Mouse (Mus musculus): Measurements from ENCODE around the gene Scarb2. TPM values are rescaled to one million over a fixed set of nuclear protein-coding genes. Genes with fewer than 3 reads are reported as not detected.

The Scarb2 gene
- polyA plus RNA-seq, 1 experiment from 2014 or later = 17.6 TPM

- Histone ChIP-seq H3K4me3 (ENCODE audit: low read depth, low read length) (no peak overlapping the region), H3K27ac (ENCODE audit: low read depth, low read length) (no peak overlapping the region), H3K9ac (replicated peaks; ENCODE audit: low read depth, low read length) (no peak overlapping the region), H3K4me1 (ENCODE audit: control insufficient read depth, insufficient read depth, low read length) (no peaks in the 10 kb centered on the region), H3K4me2 (ENCODE audit: low read depth, low read length) (no peak overlapping the region), H3K27me3 (ENCODE audit: control insufficient read depth, insufficient read depth, low read length) (no peaks in the 10 kb centered on the region), H3K36me3 (ENCODE audit: control insufficient read depth, insufficient read depth, low read length) (peaks cover 11% of the 10 kb centered on the region), H3K9me3 (ENCODE audit: control insufficient read depth, low read length) (no peaks in the 10 kb centered on the region)
- ATAC-seq (ENCODE audit: low read depth) = no peak
- WGBS = 92% methylated on average over 5 of the region's 5 CpGs
Measured at GRCm38 (mm10) chr5:92410486-92410885, 96.1 kb downstream of the Scarb2 start.

DNA sequence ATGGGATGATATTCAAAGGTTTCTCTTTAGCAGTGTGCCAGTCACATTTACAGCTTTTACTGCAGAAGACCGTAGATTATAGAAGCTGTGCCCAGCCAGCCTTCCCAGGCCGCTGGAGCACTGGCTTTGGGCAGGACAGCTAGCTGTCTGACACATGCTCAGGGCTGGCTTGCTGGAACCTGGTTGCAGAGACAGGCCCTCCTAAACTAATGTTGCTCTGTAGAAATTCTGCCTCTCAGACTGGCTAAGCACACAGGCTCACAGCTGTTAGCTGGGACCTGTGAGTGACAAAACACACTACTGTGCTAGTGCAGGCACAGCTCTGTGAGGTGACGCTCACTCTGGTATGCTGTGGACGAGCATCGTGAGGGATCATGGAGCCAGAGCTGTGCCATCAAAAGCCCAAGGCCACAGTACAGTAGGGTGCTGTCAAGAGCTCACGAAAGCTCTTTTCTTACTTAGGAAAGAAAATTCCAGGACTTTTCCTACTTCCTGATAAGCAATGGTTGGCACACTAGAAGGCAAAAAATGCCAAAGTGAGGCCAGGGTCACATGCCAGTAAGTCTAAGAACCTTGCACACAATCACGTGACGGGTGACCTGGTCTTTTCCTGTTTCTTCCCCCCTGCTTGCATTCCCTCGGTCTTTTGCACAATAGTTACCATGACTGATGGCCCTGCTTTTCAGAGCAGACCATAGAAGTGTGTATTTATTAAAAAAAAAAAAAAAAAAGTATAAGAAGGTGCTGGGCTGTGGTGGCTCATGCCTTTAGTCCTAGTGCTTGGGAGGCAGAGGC lies 97.1 kb downstream of the Scarb2 start:
- ATAC-seq (ENCODE audit: low read depth) = no peak
- 84% methylated on average over 9 of the region's 9 CpGs for WGBS
- Histone ChIP-seq H3K4me3 (ENCODE audit: low read depth, low read length) (no peak overlapping the region), H3K9me3 (ENCODE audit: control insufficient read depth, low read length) (no peaks in the 10 kb centered on the region), H3K27ac (ENCODE audit: low read depth, low read length) (no peak overlapping the region), H3K27me3 (ENCODE audit: control insufficient read depth, insufficient read depth, low read length) (no peaks in the 10 kb centered on the region), H3K9ac (replicated peaks; ENCODE audit: low read depth, low read length) (no peak overlapping the region), H3K4me2 (ENCODE audit: low read depth, low read length) (no peak overlapping the region), H3K4me1 (ENCODE audit: control insufficient read depth, insufficient read depth, low read length) (no peaks in the 10 kb centered on the region), H3K36me3 (ENCODE audit: control insufficient read depth, insufficient read depth, low read length) (peaks cover 6% of the 10 kb centered on the region; the same call in 1 of the 2 replicates)

DNA sequence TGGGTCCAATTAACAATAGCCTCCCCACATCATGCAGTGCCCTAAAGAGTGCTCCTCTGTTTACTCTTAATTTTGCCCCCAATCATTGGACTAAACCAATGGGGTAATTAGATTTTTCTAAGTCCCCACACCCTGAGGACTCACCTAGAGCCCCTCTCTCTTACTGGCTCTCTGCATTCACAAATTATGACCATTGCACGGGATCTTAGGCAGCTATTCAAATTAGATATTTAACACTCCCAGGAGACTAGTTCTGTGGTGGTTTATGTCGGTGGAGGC lies 102.3 kb downstream of the Scarb2 start:
- Histone ChIP-seq H3K9ac (replicated peaks; ENCODE audit: low read depth, low read length) (no peak overlapping the region), H3K9me3 (ENCODE audit: control insufficient read depth, low read length) (no peaks in the 10 kb centered on the region), H3K4me3 (ENCODE audit: low read depth, low read length) (no peak overlapping the region), H3K36me3 (ENCODE audit: control insufficient read depth, insufficient read depth, low read length) (no peaks in the 10 kb centered on the region), H3K4me1 (ENCODE audit: control insufficient read depth, insufficient read depth, low read length) (no peaks in the 10 kb centered on the region), H3K4me2 (ENCODE audit: low read depth, low read length) (no peak overlapping the region), H3K27me3 (ENCODE audit: control insufficient read depth, insufficient read depth, low read length) (no peaks in the 10 kb centered on the region), H3K27ac (ENCODE audit: low read depth, low read length) (no peak overlapping the region)
- WGBS = 22% methylated on average over 2 of the region's 2 CpGs
- no peak for ATAC-seq (ENCODE audit: low read depth)

- no peaks in the 10 kb centered on the region for H3K36me3 ChIP-seq (ENCODE audit: control insufficient read depth, insufficient read depth, low read length)
- H3K27ac ChIP-seq (ENCODE audit: low read depth, low read length) = no peak overlapping the region
- no peaks in the 10 kb centered on the region for H3K4me1 ChIP-seq (ENCODE audit: control insufficient read depth, insufficient read depth, low read length)
- no peaks in the 10 kb centered on the region for H3K9me3 ChIP-seq (ENCODE audit: control insufficient read depth, low read length)
- H3K4me2 ChIP-seq (ENCODE audit: low read depth, low read length) = no peak overlapping the region
- no peaks in the 10 kb centered on the region for H3K27me3 ChIP-seq (ENCODE audit: control insufficient read depth, insufficient read depth, low read length)
- no peak overlapping the region for H3K4me3 ChIP-seq (ENCODE audit: low read depth, low read length)
- 47% methylated on average over 10 of the region's 10 CpGs for WGBS
- peak; percentile 44; the same call in 1 of the 2 replicates for ATAC-seq (ENCODE audit: low read depth)
- H3K9ac ChIP-seq (replicated peaks; ENCODE audit: low read depth, low read length) = no peak overlapping the region
Measured at GRCm38 (mm10) chr5:92403562-92404399, 102.9 kb downstream of the Scarb2 start.

DNA sequence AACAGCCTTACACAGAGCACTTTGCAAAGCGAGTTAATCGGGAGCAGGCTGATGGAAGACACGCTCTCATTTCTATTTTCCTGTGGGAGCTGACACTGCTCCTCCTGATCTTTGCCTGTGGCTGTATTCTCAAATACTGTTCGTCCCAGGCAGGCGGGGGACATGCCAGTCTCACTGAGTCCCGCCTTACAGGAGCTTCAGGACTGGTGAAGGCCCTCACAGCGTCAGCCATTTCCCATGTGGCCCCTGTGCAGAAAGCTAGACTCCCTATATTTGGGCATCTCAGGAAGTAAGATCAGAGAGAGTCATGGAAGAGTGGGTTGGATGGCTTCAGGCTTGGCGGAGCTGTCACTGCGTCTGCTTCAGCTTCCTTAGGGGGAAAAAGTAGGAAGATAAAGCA lies 103.8 kb downstream of the Scarb2 start:
- no peaks in the 10 kb centered on the region for H3K9me3 ChIP-seq (ENCODE audit: control insufficient read depth, low read length)
- WGBS = 88% methylated on average over 9 of the region's 9 CpGs
- no peak overlapping the region for H3K27ac ChIP-seq (ENCODE audit: low read depth, low read length)
- no peak overlapping the region for H3K9ac ChIP-seq (replicated peaks; ENCODE audit: low read depth, low read length)
- H3K4me1 ChIP-seq (ENCODE audit: control insufficient read depth, insufficient read depth, low read length) = no peaks in the 10 kb centered on the region
- H3K4me3 ChIP-seq (ENCODE audit: low read depth, low read length) = no peak overlapping the region
- H3K27me3 ChIP-seq (ENCODE audit: control insufficient read depth, insufficient read depth, low read length) = no peaks in the 10 kb centered on the region
- no peaks in the 10 kb centered on the region for H3K36me3 ChIP-seq (ENCODE audit: control insufficient read depth, insufficient read depth, low read length)
- no peak for ATAC-seq (ENCODE audit: low read depth)
- no peak overlapping the region for H3K4me2 ChIP-seq (ENCODE audit: low read depth, low read length)

- H3K4me3 ChIP-seq (ENCODE audit: low read depth, low read length) = no peak overlapping the region
- WGBS = 21% methylated on average over 5 of the region's 5 CpGs
- H3K27me3 ChIP-seq (ENCODE audit: control insufficient read depth, insufficient read depth, low read length) = no peaks in the 10 kb centered on the region
- H3K4me1 ChIP-seq (ENCODE audit: control insufficient read depth, insufficient read depth, low read length) = 0 out of 2 replicates have a peak, but pooled peaks cover under 1% of the 10 kb centered on the region
- H3K27ac ChIP-seq (ENCODE audit: low read depth, low read length) = no peak overlapping the region
- ATAC-seq (ENCODE audit: low read depth) = peak; percentile 90
- no peak overlapping the region for H3K4me2 ChIP-seq (ENCODE audit: low read depth, low read length)
- H3K9ac ChIP-seq (replicated peaks; ENCODE audit: low read depth, low read length) = no peak overlapping the region
- no peaks in the 10 kb centered on the region for H3K36me3 ChIP-seq (ENCODE audit: control insufficient read depth, insufficient read depth, low read length)
- no peaks in the 10 kb centered on the region for H3K9me3 ChIP-seq (ENCODE audit: control insufficient read depth, low read length)
Measured at GRCm38 (mm10) chr5:92398153-92398552, 108.5 kb downstream of the Scarb2 start.

DNA sequence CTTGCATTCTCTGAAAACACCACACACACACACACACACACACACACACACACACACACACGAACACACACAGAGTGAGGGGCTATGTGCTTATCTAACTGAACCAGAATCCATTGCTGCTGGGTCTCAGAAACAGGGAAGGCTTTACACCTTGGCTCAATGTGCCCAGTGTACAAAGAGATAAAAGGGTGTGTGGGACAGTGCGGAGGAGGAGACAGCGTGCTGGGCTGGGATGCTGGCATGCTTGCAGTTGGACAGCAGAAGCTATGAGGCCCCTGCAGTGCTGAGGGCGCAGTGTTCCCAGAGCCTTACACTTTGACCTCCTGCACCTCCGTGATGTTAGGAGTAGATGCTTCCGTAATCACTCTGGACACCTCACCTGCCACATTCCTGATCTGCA lies 110.2 kb downstream of the Scarb2 start:
- Histone ChIP-seq H3K27ac (ENCODE audit: low read depth, low read length) (no peak overlapping the region), H3K4me3 (ENCODE audit: low read depth, low read length) (no peak overlapping the region), H3K4me2 (ENCODE audit: low read depth, low read length) (no peak overlapping the region), H3K9ac (replicated peaks; ENCODE audit: low read depth, low read length) (no peak overlapping the region), H3K27me3 (ENCODE audit: control insufficient read depth, insufficient read depth, low read length) (0 out of 2 replicates have a peak, but pooled peaks cover 3% of the 10 kb centered on the region), H3K9me3 (ENCODE audit: control insufficient read depth, low read length) (no peaks in the 10 kb centered on the region), H3K36me3 (ENCODE audit: control insufficient read depth, insufficient read depth, low read length) (no peaks in the 10 kb centered on the region), H3K4me1 (ENCODE audit: control insufficient read depth, insufficient read depth, low read length) (0 out of 2 replicates have a peak, but pooled peaks cover 3% of the 10 kb centered on the region)
- 92% methylated on average over 6 of the region's 6 CpGs for WGBS
- ATAC-seq (ENCODE audit: low read depth) = no peak

DNA sequence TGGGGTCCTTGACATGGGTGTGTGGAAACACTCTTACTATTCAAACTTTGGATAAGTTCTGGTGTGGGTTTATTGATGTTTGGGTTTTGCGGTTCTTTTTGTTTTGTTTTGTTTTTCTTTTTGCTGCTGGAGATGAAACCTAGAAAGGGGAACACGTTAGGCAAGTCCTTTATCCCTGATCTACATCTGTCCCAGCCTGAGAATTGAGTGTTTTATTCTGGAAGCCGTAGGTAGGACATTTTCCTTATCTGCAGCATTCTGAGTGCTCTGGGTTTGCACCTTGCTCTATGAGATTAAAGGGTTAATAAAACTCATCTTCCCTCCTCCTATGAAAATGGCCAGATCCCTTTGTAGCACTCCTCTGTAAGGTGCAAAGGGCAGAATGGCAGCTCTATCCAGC lies 110.9 kb downstream of the Scarb2 start:
- H3K36me3 ChIP-seq (ENCODE audit: control insufficient read depth, insufficient read depth, low read length) = no peaks in the 10 kb centered on the region
- H3K9ac ChIP-seq (replicated peaks; ENCODE audit: low read depth, low read length) = no peak overlapping the region
- H3K27ac ChIP-seq (ENCODE audit: low read depth, low read length) = no peak overlapping the region
- H3K27me3 ChIP-seq (ENCODE audit: control insufficient read depth, insufficient read depth, low read length) = 0 out of 2 replicates have a peak, but pooled peaks cover 3% of the 10 kb centered on the region
- no peak overlapping the region for H3K4me2 ChIP-seq (ENCODE audit: low read depth, low read length)
- no peaks in the 10 kb centered on the region for H3K9me3 ChIP-seq (ENCODE audit: control insufficient read depth, low read length)
- 0 out of 2 replicates have a peak, but pooled peaks cover 3% of the 10 kb centered on the region for H3K4me1 ChIP-seq (ENCODE audit: control insufficient read depth, insufficient read depth, low read length)
- 85% methylated on average over 3 of the region's 3 CpGs for WGBS
- no peak for ATAC-seq (ENCODE audit: low read depth)
- H3K4me3 ChIP-seq (ENCODE audit: low read depth, low read length) = no peak overlapping the region

GRCm38 (mm10) chr5:92393863-92394262 lies 112.8 kb downstream of the Scarb2 start:
- 0 out of 2 replicates have a peak, but pooled peaks cover 3% of the 10 kb centered on the region for H3K4me1 ChIP-seq (ENCODE audit: control insufficient read depth, insufficient read depth, low read length)
- 0 out of 2 replicates have a peak, but pooled peaks cover 3% of the 10 kb centered on the region for H3K27me3 ChIP-seq (ENCODE audit: control insufficient read depth, insufficient read depth, low read length)
- 68% methylated on average over 10 of the region's 10 CpGs for WGBS
- H3K9ac ChIP-seq (replicated peaks; ENCODE audit: low read depth, low read length) = no peak overlapping the region
- ATAC-seq (ENCODE audit: low read depth) = no peak
- no peaks in the 10 kb centered on the region for H3K9me3 ChIP-seq (ENCODE audit: control insufficient read depth, low read length)
- H3K36me3 ChIP-seq (ENCODE audit: control insufficient read depth, insufficient read depth, low read length) = no peaks in the 10 kb centered on the region
- no peak overlapping the region for H3K4me3 ChIP-seq (ENCODE audit: low read depth, low read length)
- H3K27ac ChIP-seq (ENCODE audit: low read depth, low read length) = no peak overlapping the region
- no peak overlapping the region for H3K4me2 ChIP-seq (ENCODE audit: low read depth, low read length)
